Mouse (Mus musculus) CH12F3 (cell line): ENCODE results near the gene Bcas2.
"Not testable (repeated sequence)": the region's sequence is repeated elsewhere in the genome, so short reads cannot be mapped to it uniquely, and the experiment has no call there.

ENCODE experiments used
- in situ Hi-C: fragments of 300-500 bp; cut with MboI; formaldehyde crosslinking; loops from 2 replicates; pipeline ENCODE4 v1.14.3; 2020; ENCODE audit warnings: low sequenced_read_pairs

Gene Bcas2

DNA sequence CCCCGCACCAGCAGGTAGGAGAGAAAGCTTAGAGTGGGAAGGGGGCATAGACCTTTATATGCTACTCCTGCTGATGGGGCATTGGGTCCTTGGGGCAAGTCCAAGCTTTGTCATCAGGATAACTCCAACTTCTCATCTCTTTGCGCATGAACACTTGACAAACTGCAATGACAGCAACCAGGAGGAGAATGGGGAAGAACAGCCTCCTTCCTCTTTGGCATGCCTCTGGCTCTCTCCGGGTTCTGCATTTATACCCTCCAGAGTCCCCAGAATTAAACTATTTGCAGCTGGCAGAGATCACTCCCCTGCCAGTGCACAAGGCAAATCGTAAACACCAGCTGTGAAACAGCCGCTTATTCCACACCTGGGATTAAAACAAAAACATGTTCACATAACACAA is 42.1 kb downstream of the Bcas2 start:
- in situ Hi-C loops: no loop called here

DNA sequence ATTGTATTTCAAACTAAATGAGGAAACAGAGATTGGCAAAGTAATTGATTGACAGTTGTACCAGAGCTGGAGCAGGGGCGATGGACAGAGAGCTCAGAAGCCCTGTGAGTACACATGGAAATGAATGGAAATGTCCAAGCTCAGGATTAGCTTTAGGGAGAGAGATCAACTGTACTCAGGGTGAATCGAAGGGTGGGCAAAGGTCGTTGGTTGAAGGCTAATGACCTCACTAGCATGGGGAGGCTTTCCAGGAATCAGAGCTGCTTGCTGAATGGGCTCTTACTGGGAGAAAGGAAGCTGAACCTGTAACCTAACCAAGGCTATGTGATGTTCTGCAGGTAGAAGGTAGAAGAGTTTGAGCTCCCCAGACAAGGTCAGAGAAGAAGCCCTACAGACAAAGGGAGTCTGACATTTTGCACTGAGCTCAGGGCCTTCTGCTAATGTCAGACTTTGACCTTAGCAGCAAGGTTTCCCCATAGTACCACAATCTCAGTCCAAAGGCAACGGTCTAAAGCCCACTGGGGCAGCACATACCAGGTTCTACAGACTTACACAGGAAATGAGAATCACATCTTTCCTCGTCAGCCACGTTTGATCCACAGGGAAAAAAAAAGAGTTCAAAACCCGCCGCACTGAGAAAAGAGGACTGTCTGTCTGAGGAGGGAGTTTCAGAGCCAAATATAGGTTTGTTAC is 43.3 kb downstream of the Bcas2 start:
- in situ Hi-C loops: no loop called here

DNA sequence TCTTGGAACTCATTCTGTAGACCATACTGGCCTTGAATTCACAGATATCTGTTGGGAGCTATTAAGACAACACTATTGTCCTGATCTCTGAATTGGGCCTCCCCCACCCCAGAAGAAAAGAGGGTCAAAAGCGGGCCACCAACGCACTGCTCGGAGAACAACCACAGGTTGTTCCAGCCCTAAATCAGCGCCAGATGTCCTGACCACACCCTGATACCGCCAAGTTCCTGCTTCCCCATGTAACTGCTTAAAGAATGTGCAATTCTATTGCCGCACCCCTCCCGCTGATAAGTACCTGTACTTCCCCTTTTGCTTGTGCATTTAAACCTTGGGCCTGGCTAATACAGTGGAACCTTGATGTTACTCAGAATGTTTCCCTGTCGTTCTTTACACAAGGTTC is 43.9 kb downstream of the Bcas2 start:
- in situ Hi-C loops: not testable (repeated sequence)

DNA sequence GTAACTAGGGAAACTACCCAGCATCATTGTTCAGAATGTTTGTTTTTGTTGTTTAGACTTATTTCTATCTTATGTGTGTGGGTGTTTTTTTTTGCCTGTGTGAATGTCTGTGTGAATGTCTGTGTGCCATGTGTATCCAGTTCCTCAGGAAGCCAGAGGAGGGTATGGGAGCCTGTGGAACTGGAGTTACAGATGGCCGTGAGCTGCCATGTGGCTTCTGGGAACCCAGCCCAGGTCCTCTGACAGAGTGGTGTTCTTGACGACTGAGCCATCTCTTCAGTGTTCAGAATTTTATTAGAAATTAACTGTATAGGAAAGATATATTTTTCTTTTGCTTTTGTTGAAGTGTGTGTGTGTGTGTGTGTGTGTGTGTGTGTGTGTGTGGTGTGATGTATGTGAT is 50.0 kb downstream of the Bcas2 start:
- in situ Hi-C loops: no loop called here

DNA sequence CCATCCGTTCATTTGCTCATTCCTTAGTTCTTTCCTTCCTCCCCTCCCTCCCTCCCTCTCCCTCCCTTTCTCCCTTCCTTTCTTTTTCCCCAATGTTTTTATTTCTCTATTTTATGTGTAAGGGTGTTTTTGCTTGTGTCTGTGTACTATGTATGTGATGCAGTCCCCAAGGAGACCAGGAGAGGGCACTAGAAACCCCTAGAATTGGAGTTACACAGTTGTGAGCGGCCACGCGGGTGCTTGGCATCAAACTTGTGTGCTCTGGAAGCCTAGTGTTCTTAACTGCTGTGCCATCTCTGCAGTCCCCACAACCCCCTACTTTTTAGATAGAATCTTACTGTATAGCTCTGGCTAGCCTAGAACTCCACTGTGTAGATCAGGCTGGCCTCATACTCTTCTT is 52.3 kb downstream of the Bcas2 start:
- in situ Hi-C loops: no loop called here

DNA sequence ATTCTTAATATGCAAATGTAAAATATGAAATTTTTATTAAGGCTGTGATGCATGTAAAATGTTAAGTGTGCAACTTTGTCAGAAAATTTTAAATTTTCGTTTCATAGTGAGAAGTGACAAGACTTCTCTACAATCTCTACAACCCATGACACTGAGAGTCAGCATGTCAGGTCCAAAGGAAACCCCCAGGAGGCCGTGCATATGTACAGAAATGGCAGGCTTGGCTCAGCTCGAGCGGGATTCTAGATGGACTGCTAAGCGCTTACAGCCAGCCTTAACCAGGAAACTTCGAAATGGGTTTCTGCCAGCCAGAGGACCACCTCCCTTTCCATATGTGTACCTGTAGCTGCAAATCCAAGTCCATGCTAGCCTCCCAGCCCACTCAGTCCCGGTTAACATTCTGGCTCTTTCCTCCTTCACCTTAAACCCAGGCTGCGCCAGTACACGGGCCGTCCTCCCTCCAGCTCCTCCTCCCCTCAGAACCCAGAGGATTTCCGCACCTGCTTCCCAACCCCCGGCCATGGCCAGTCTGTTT is 52.8 kb downstream of the Bcas2 start:
- in situ Hi-C loops: no loop called here

DNA sequence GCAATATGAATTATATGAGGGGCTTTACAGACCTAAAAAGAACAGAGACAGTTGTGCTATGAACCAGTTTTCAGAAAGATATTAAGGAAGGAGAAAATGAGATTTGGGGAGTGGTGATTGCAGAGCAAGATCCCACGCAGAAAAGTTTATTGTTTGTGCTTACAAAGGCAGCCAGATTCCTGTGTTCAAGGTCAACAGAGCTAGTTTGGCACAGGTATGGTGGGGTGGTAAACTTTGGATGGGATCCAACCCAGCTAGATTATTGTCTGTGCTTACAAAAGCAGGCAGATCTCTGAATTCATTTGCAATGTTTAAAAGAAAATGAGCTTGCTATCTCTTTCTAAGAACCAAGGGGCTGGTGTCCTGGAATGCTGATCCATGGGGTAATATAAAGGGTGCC is 56.3 kb downstream of the Bcas2 start:
- in situ Hi-C loops: no loop called here
